Mouse (Mus musculus) embryonic facial prominence, embryonic 14.5 days (tissue): ENCODE measurements around the gene H2bfm. TPM values are rescaled to one million over a fixed set of nuclear protein-coding genes. Genes with fewer than 3 reads are reported as not detected.

Source experiments
- ATAC-seq: fragments of 200-750 bp; cut with Nextera tagmentation; 2 replicates; pipeline ENCODE4 v1.8.0; 2017; ENCODE audit warnings: low read depth, moderate number of reproducible peaks, moderate TSS enrichment
- DNase-seq: peaks from one replicate; pipeline ENCODE4 v3.0.0-alpha.2; 2015; ENCODE audit warnings: low spot score
- H3K27ac ChIP-seq: fragments of 300-500 bp; sonication (generic); replicated peaks from 2 replicates; pipeline ENCODE4 v1.5.1; 2014; ENCODE audit warnings: low read depth, mild to moderate bottlenecking, low read length, moderate library complexity
- H3K27me3 ChIP-seq: fragments of 300-500 bp; sonication (generic); replicated peaks from 2 replicates; pipeline ENCODE4 v1.6.1; 2014; ENCODE audit warnings: low read length; ENCODE audit not compliant: control insufficient read depth, insufficient read depth
- H3K36me3 ChIP-seq: fragments of 300-500 bp; sonication (generic); 2 replicates; pipeline ENCODE4 v1.6.1; 2014; ENCODE audit warnings: low read length, mixed read lengths; ENCODE audit not compliant: control insufficient read depth, insufficient read depth
- H3K4me1 ChIP-seq: fragments of 300-500 bp; sonication (generic); 2 replicates; pipeline ENCODE4 v1.6.1; 2014; ENCODE audit warnings: antibody characterized with exemption, low read length; ENCODE audit not compliant: control insufficient read depth, insufficient read depth
- H3K4me2 ChIP-seq: fragments of 300-500 bp; sonication (generic); 2 replicates; pipeline ENCODE4 v1.6.1; 2014; ENCODE audit warnings: low read depth, mild to moderate bottlenecking, low read length, moderate library complexity, mixed read lengths
- H3K4me3 ChIP-seq: fragments of 300-500 bp; sonication (generic); 2 replicates; pipeline ENCODE4 v1.5.1; 2014; ENCODE audit warnings: low read depth, mild to moderate bottlenecking, low read length
- H3K9ac ChIP-seq: fragments of 300-500 bp; sonication (generic); 2 replicates; pipeline ENCODE4 v1.6.1; 2014; ENCODE audit warnings: low read depth, mild to moderate bottlenecking, low read length, moderate library complexity, mixed read lengths
- H3K9me3 ChIP-seq: fragments of 300-500 bp; sonication (generic); 2 replicates; pipeline ENCODE4 v1.6.1; 2016; ENCODE audit warnings: low read length; ENCODE audit not compliant: control insufficient read depth
- WGBS: fragments of 180-500 bp; shearing (Covaris S2); extraction: QIAGEN DNeasy Blood & Tissue Kit; methylation state at CpG from one replicate; pipeline ENCODE4 v1.1.7; 2014; 5-methylcytosine and 5-hydroxymethylcytosine counted together
- polyA plus RNA-seq: library from polyadenylated mRNA; unstranded; fragments of >200 nt; fragmentation: Nextera tagmentation; extraction: Ambion mirVana; gene quantifications from 2 replicates; pipeline ENCODE4 v1.2.1, GENCODE M21; 2014

H2bfm gene
- polyA plus RNA-seq, 1 experiment from 2014 or later = not detected

DNA sequence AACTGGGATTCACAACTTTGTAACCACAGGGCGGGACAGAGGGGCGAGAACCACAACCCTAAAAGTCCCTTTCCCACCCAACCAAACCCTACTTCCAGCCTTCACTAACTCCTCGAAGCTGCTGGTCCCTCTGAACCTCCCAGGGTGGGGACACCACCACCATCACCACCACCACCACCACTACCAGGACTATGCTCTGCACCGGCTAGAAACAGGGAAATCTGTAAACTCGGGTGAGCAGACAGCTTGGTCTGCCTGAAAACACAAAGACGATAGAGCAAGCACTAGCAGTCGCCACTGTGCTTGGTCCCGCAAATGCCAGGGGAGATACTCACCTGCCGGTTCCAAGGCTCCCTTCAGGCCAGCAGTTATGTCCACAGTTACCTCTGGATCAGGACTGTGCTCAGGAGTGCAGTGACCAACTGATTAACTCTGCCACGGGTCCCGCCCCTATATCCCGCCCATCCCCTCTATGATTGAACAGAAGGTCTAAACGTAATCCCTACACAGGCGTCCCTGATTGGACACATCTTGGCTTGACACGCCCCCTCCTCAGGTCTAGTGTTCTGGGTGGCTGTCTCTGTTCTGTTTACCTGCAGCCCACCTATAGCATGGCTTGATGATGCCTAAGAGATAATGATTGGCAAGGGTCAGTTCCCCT, 49.4 kb downstream of the H2bfm start, which contains the start of the genes Tmsb15l and Tmsb15b1:
Gene Tmsb15l, minus strand, starts transcription at position 446 of the 661 bp plus-strand sequence.
Gene Tmsb15b1, minus strand, starts transcription at position 451 of the 661 bp plus-strand sequence.
- Histone ChIP-seq H3K4me3 (peak within 1 kb of the TSS; percentile 41), H3K36me3 (no peaks in the 10 kb centered on the region), H3K27ac (no peak within 1 kb of the TSS; the same call in 1 of the 2 replicates), H3K9ac (peak within 1 kb of the TSS; percentile 53), H3K27me3 (no peaks in the 10 kb centered on the region), H3K4me1 (no peaks in the 10 kb centered on the region), H3K9me3 (no peaks in the 10 kb centered on the region), H3K4me2 (peak within 1 kb of the TSS; percentile 56)
- WGBS = 29% methylated on average over 10 of the region's 15 CpGs
- peak; percentile 100 for ATAC-seq
- DNase-seq = peak; percentile 93

Other genes with a start within 250 kb of the H2bfm start
- gene Tceal1, start 219.3 kb upstream of the H2bfm start, polyA plus RNA-seq = 16.4 and 17.4 TPM in 2 replicates
- gene Morf4l2, start 183.6 kb upstream of the H2bfm start, polyA plus RNA-seq = 655 and 681 TPM in 2 replicates
- gene Glra4, start 147.2 kb upstream of the H2bfm start, polyA plus RNA-seq = 0.17 and 0.18 TPM in 2 replicates
- gene Plp1, start 104.7 kb upstream of the H2bfm start, polyA plus RNA-seq = 12.8 and 13.5 TPM in 2 replicates
- gene Rab9b, start 58.6 kb upstream of the H2bfm start, polyA plus RNA-seq = 0.89 and 1.2 TPM in 2 replicates
- gene Tmsb15b2, start 48.2 kb downstream of the H2bfm start, polyA plus RNA-seq = 52.9 and 64.3 TPM in 2 replicates
- 1.8 and 6.2 TPM in 2 replicates for gene Tmsb15l, start 49.5 kb downstream of the H2bfm start, polyA plus RNA-seq
- 26.8 and 30.7 TPM in 2 replicates for gene Tmsb15b1, start 49.5 kb downstream of the H2bfm start, polyA plus RNA-seq
- 21.5 and 23.3 TPM in 2 replicates for gene Zcchc18, start 65.8 kb downstream of the H2bfm start, polyA plus RNA-seq
- 9.8 and 13.6 TPM in 2 replicates for gene Slc25a53, start 111.0 kb downstream of the H2bfm start, polyA plus RNA-seq
- 7.5 TPM in 2 replicates for gene Fam199x, start 122.3 kb downstream of the H2bfm start, polyA plus RNA-seq
- gene Esx1, start 194.8 kb downstream of the H2bfm start, polyA plus RNA-seq = not detected in 2 replicates